1 mouse cellular context compared by ENCODE assay signal in genomic region chr12:4906951-4907906, GRCm38 (mm10).
TF ChIP-seq lines count a peak whose summit lies in the region.

Gene Ubxn2a (minus strand): TSS chr12:4907705.

TF ChIP-seq in CH12.LX, 34 proteins besides CTCF, POLR2A, EP300 and RAD21 (continued from another document):
- peak; percentile 24; the same call in 1 of the 2 replicates for TF ChIP-seq HCFC1 (IDR thresholded peaks at IDR 0.05; ENCODE audit: low read depth, low read length)
- TF ChIP-seq MAZ (IDR thresholded peaks at IDR 0.05; ENCODE audit: low read depth, low read length): no peak
